Mouse (Mus musculus): ENCODE results near the gene Pcare. TPM values are rescaled to one million over a fixed set of nuclear protein-coding genes. Genes with fewer than 3 reads are reported as not detected.

The Pcare gene
- not detected for polyA plus RNA-seq (2014; fragmentation: Illumina TruSeq; extraction: RNeasy Lipid Tissue Mini Kit (QIAGEN cat#74804); ENCODE audit: low replicate concordance)

GRCm38 (mm10) chr17:71752831-71753230 is at the start of gene Pcare:
Gene Pcare (minus strand): TSS chr17:71752894.

GRCm38 (mm10) chr17:71768173-71768572 is 15.5 kb upstream of the Pcare start, which contains the start of gene Clip4:
Gene Clip4 (plus strand): TSS chr17:71768473.

Other genes starting within 250 kb of the Pcare start
- 16.3 TPM for gene Ndc80, start 226.0 kb downstream of the Pcare start, polyA plus RNA-seq (2014; fragmentation: Illumina TruSeq; extraction: RNeasy Lipid Tissue Mini Kit (QIAGEN cat#74804); ENCODE audit: low replicate concordance)
- gene Spdya, start 200.8 kb downstream of the Pcare start, polyA plus RNA-seq (2014; fragmentation: Illumina TruSeq; extraction: RNeasy Lipid Tissue Mini Kit (QIAGEN cat#74804); ENCODE audit: low replicate concordance): 0.52 TPM
- 84.6 TPM for gene Wdr43, start 137.0 kb downstream of the Pcare start, polyA plus RNA-seq (2014; fragmentation: Illumina TruSeq; extraction: RNeasy Lipid Tissue Mini Kit (QIAGEN cat#74804); ENCODE audit: low replicate concordance)
- gene Togaram2, start 79.6 kb downstream of the Pcare start, polyA plus RNA-seq (2014; fragmentation: Illumina TruSeq; extraction: RNeasy Lipid Tissue Mini Kit (QIAGEN cat#74804); ENCODE audit: low replicate concordance): not detected
- 3.1 TPM for gene Clip4, start 15.6 kb upstream of the Pcare start, polyA plus RNA-seq (2014; fragmentation: Illumina TruSeq; extraction: RNeasy Lipid Tissue Mini Kit (QIAGEN cat#74804); ENCODE audit: low replicate concordance)

Measured in small intestine, adult 10 weeks (tissue).